Mouse (Mus musculus) myocyte (in vitro differentiated cells): ENCODE data around the gene Camk1g. TPM values are rescaled to one million over a fixed set of nuclear protein-coding genes. Genes with fewer than 3 reads are reported as not detected.

ENCODE experiments used
- H3K27me3 ChIP-seq: one replicate; pipeline ENCODE4 v1.6.1; 2011; ENCODE audit not compliant: control insufficient read depth, insufficient read depth, insufficient read length
- H3K36me3 ChIP-seq: one replicate; pipeline ENCODE4 v1.6.1; 2011; ENCODE audit not compliant: control insufficient read depth, insufficient read depth
- H3K4me2 ChIP-seq: one replicate; pipeline ENCODE4 v1.6.1; 2011; ENCODE audit warnings: low read depth, control low read depth
- H3K4me3 ChIP-seq: one replicate; pipeline ENCODE4 v1.5.1; 2011; ENCODE audit warnings: mild to moderate bottlenecking, control low read depth, moderate library complexity
- H3K79me2 ChIP-seq: one replicate; pipeline ENCODE4 v1.6.1; 2011; ENCODE audit not compliant: control insufficient read depth, insufficient read depth
- H3ac ChIP-seq: one replicate; pipeline ENCODE4 v1.6.1; 2011; ENCODE audit not compliant: control insufficient read depth, insufficient read length
- CEBPB ChIP-seq: IDR thresholded peaks from 2 replicates; pipeline ENCODE4 v1.6.1; 2011; ENCODE audit warnings: mild to moderate bottlenecking, moderate library complexity; ENCODE audit not compliant: poor library complexity, insufficient read depth, severe bottlenecking
- E2F4 ChIP-seq: IDR thresholded peaks from one replicate; pipeline ENCODE4 v1.6.1; 2011; ENCODE audit warnings: mild to moderate bottlenecking, control low read depth, moderate library complexity; ENCODE audit not compliant: insufficient read depth
- MAX ChIP-seq: IDR thresholded peaks from one replicate; pipeline ENCODE4 v1.6.1; 2011; ENCODE audit warnings: low read depth, mild to moderate bottlenecking, control low read depth
- MYOD1 ChIP-seq, 3 experiments: IDR thresholded peaks; one replicate each; pipeline ENCODE4 v1.6.1; 2011; ENCODE audit warnings: control low read depth in 2 of 3, low read depth in 2 of 3, mild to moderate bottlenecking in 2 of 3, moderate library complexity in 1 of 3; ENCODE audit not compliant: insufficient read length in 2 of 3, control insufficient read depth in 1 of 3
- MYOG ChIP-seq, 3 experiments: IDR thresholded peaks; one replicate each; pipeline ENCODE4 v1.6.1; 2011; ENCODE audit warnings: control low read depth in 2 of 3, low read depth in 2 of 3, mild to moderate bottlenecking in 2 of 3; ENCODE audit not compliant: insufficient read length in 2 of 3, control insufficient read depth in 1 of 3, insufficient read depth in 1 of 3
- POLR2A ChIP-seq: IDR thresholded peaks from one replicate; pipeline ENCODE4 v1.6.1; 2011; ENCODE audit warnings: low read depth, mild to moderate bottlenecking, control low read depth, moderate library complexity; ENCODE audit not compliant: insufficient read length
- POLR2AphosphoS2 ChIP-seq: IDR thresholded peaks from one replicate; pipeline ENCODE4 v1.6.1; 2011; ENCODE audit warnings: low read depth, control low read depth; ENCODE audit not compliant: insufficient read length
- REST ChIP-seq: IDR thresholded peaks from one replicate; pipeline ENCODE4 v1.6.1; 2011; ENCODE audit warnings: mild to moderate bottlenecking, control low read depth, moderate library complexity; ENCODE audit not compliant: insufficient read depth, insufficient read length
- SRF ChIP-seq: IDR thresholded peaks from one replicate; pipeline ENCODE4 v1.6.1; 2011; ENCODE audit warnings: low read depth; ENCODE audit not compliant: control insufficient read depth, insufficient read length
- TCF12 ChIP-seq: IDR thresholded peaks from one replicate; pipeline ENCODE4 v1.6.1; 2011; ENCODE audit warnings: mild to moderate bottlenecking, control low read depth; ENCODE audit not compliant: poor library complexity, insufficient read depth, severe bottlenecking
- TCF3 ChIP-seq: IDR thresholded peaks from one replicate; pipeline ENCODE4 v1.6.1; 2011; ENCODE audit warnings: low read depth, control low read depth; ENCODE audit not compliant: insufficient read length
- USF1 ChIP-seq: IDR thresholded peaks from one replicate; pipeline ENCODE4 v1.6.1; 2011; ENCODE audit warnings: low read depth, mild to moderate bottlenecking, control low read depth, moderate library complexity
- polyA plus RNA-seq: library from polyadenylated mRNA; unstranded; fragments of >200 nt; fragmentation: generic; extraction: Trizol; gene quantifications from one replicate; pipeline ENCODE4 v1.2.1, GENCODE M21; 2012; ENCODE audit warnings: missing spikeins

The Camk1g gene
- polyA plus RNA-seq, 1 experiment, result 4.1 TPM

DNA sequence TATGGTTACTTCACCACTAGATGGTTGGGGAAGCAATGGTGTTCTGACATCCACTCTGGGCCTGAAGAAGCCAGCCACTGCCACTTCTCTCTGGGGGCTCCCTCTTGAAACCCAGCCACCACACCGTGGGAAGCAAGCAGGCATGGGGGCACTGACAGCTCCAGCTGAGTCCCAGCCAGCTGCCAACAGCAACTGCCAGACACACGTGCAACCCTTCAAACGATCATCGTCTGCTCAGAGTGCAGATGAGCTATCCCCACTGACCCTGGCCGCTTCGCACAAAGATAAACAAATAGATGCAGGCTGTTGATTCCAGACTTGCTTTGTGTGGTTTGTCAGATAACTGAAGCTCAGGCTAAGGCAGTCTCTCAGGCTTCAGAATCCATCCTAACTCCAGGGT, 37.4 kb upstream of the Camk1g start:
- H3K27me3 ChIP-seq, result no peaks in the 10 kb centered on the region
- TF ChIP-seq MYOD1 (IDR thresholded peaks at IDR 0.05; ENCODE audit: control insufficient read depth in 1 of 3, insufficient read length in 2 of 3, low read depth in 2 of 3) (peak in 2 of 3 experiments; percentile 39 to 57), MYOG (IDR thresholded peaks at IDR 0.05; ENCODE audit: control insufficient read depth in 1 of 3, insufficient read depth in 1 of 3, insufficient read length in 2 of 3, low read depth in 2 of 3) (peak in 1 of 3 experiments; percentile 37), CEBPB (no peak), POLR2A (no peak), SRF (no peak)
- no peak overlapping the region for H3K4me3 ChIP-seq
- no peaks in the 10 kb centered on the region for H3K36me3 ChIP-seq
- no peak overlapping the region for H3ac ChIP-seq
- no peak overlapping the region for H3K4me2 ChIP-seq
- no peaks in the 10 kb centered on the region for H3K79me2 ChIP-seq

DNA sequence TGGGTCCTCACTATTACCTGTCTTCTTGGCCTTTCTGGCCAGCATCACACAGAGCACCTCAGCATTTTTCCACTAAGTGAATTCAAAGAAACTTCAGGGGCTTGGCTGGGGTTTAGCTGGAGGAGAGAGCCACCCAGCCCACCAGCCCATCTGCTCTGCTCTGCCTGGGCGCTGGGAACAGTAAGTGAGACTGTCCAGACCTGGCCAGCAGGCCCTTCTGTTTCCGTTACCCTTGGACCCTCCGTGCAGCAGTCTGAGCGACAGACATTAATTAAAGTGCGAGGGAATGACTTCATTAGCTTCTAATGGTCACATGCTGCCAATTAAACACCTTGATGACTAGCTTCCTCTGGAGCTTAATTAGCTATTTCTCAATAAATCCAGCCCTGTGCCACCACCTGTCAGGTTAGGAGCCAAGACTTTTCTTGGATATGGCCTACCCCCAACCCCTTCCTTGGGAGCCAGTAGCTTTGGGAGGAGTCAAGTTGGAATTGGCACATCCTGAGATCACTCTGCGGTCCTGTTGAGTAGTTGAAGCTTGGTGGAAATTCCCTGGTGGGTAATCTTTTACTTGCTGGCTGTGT, 36.1 kb upstream of the Camk1g start:
- no peak for TF ChIP-seq SRF
- TF ChIP-seq E2F4, result no peak
- no peak for TF ChIP-seq MYOG (IDR thresholded peaks at IDR 0.05; ENCODE audit: control insufficient read depth in 1 of 3, insufficient read depth in 1 of 3, insufficient read length in 2 of 3, low read depth in 2 of 3)
- TF ChIP-seq CEBPB, result no peak
- TF ChIP-seq USF1, result no peak
- TF ChIP-seq POLR2A, result no peak
- no peak for TF ChIP-seq TCF3
- TF ChIP-seq POLR2AphosphoS2, result no peak
- no peak for TF ChIP-seq REST
- no peak for TF ChIP-seq MYOD1 (IDR thresholded peaks at IDR 0.05; ENCODE audit: control insufficient read depth in 1 of 3, insufficient read length in 2 of 3, low read depth in 2 of 3)
- TF ChIP-seq TCF12, result no peak
- TF ChIP-seq MAX, result no peak
- H3K4me2 ChIP-seq, result no peak overlapping the region
- no peaks in the 10 kb centered on the region for H3K79me2 ChIP-seq
- H3ac ChIP-seq, result no peak overlapping the region
- no peaks in the 10 kb centered on the region for H3K27me3 ChIP-seq
- no peaks in the 10 kb centered on the region for H3K36me3 ChIP-seq
- no peak overlapping the region for H3K4me3 ChIP-seq

DNA sequence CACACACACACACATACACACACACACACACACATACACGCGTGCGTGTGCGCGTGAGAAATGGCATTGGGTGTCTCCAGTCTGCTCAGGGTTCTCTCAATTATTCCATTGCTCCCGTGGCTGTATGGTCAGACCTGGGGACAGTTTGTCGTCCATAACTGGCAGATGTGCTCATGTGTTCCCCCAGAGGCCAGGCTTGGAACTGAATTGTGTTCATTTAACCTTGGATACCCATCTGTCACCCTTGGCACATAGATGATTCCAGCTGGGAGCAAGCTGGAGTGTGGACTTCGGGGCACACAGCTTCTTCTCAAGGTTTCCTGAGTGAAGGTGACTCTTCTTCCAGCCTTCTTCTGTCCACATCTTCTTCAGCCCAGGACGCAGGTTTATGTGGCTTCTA, 31.6 kb upstream of the Camk1g start:
- no peak overlapping the region for H3K4me3 ChIP-seq
- no peak overlapping the region for H3K4me2 ChIP-seq
- H3K36me3 ChIP-seq, result no peaks in the 10 kb centered on the region
- TF ChIP-seq POLR2AphosphoS2 (no peak), TCF12 (no peak), SRF (no peak), TCF3 (no peak), E2F4 (no peak), POLR2A (no peak), CEBPB (no peak), MYOG (IDR thresholded peaks at IDR 0.05; ENCODE audit: control insufficient read depth in 1 of 3, insufficient read depth in 1 of 3, insufficient read length in 2 of 3, low read depth in 2 of 3) (no peak), REST (no peak), MAX (no peak), MYOD1 (IDR thresholded peaks at IDR 0.05; ENCODE audit: control insufficient read depth in 1 of 3, insufficient read length in 2 of 3, low read depth in 2 of 3) (no peak), USF1 (no peak)
- no peaks in the 10 kb centered on the region for H3K27me3 ChIP-seq
- H3ac ChIP-seq, result no peak overlapping the region
- H3K79me2 ChIP-seq, result no peaks in the 10 kb centered on the region

DNA sequence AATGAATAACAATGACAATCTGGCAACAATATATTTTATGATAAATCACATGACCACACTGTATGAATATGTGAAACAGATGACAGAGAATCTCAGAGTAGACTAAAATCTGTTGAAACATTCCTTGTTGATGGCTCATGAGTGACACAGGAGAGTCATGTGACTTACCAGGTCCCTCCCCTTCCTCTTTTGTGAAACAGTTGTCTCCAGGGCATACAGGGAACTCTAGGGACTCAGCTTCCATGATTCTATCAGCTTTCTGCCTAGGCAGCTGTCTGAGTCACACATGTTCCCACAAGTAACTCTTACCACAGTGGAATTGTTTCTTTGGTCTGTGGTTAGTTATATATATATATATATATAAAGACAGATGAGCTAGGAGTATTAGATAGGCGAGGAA, 30.2 kb upstream of the Camk1g start:
- H3ac ChIP-seq, result no peak overlapping the region
- TF ChIP-seq MYOG (IDR thresholded peaks at IDR 0.05; ENCODE audit: control insufficient read depth in 1 of 3, insufficient read depth in 1 of 3, insufficient read length in 2 of 3, low read depth in 2 of 3), result peak in 2 of 3 experiments; percentile 48 to 54
- no peak for TF ChIP-seq POLR2A
- peak; percentile 97 for TF ChIP-seq USF1
- peak; percentile 22 to 77 (median 70) for TF ChIP-seq MYOD1 (IDR thresholded peaks at IDR 0.05; ENCODE audit: control insufficient read depth in 1 of 3, insufficient read length in 2 of 3, low read depth in 2 of 3)
- peak; percentile 18; the same call in 1 of the 2 replicates for TF ChIP-seq CEBPB
- peak; percentile 35 for TF ChIP-seq TCF12
- H3K36me3 ChIP-seq, result no peaks in the 10 kb centered on the region

DNA sequence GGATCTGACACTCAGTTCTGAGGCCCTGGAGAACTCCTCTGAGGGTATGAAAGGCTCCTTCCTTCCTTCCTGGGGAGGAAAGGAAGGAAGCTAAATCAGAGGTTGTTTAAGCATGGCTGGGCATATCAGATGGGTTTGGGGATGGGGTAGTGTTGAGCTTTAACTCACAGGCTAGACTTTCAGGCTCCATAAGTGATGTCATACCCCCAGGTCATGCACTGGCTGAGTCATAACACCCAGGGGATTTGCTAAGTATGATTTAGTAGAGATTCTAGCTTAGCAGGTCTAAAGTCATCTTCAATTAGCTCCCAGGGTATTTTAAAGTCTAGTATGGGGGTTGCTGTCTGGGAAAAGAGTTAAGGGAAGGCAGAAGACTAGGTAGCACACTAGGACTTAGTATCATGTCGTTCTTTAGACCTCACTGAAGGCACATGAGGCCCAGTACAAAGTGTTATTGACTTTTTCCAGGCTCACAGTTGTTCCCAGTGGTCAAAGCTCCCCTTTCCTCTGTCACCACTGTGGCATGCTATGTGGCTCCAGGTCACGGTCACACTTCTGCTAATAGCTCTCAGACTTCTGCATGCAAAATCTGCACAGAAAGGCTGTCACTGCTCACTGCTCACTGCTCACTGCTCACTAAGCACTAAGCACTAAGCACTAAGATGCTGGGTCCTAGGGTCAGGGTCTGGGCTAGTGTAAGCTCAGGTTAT, 28.8 kb upstream of the Camk1g start:
- no peaks in the 10 kb centered on the region for H3K36me3 ChIP-seq
- H3K4me2 ChIP-seq, result peak overlapping the region; percentile 26
- H3ac ChIP-seq, result no peak overlapping the region
- no peaks in the 10 kb centered on the region for H3K79me2 ChIP-seq
- TF ChIP-seq TCF3, result peak; percentile 27
- no peak for TF ChIP-seq USF1
- TF ChIP-seq POLR2AphosphoS2, result no peak
- peak; percentile 44 to 64 (median 60) for TF ChIP-seq MYOD1 (IDR thresholded peaks at IDR 0.05; ENCODE audit: control insufficient read depth in 1 of 3, insufficient read length in 2 of 3, low read depth in 2 of 3)
- TF ChIP-seq MYOG (IDR thresholded peaks at IDR 0.05; ENCODE audit: control insufficient read depth in 1 of 3, insufficient read depth in 1 of 3, insufficient read length in 2 of 3, low read depth in 2 of 3), result peak in 1 of 3 experiments; percentile 50
- TF ChIP-seq TCF12, result peak; percentile 5
- TF ChIP-seq REST, result no peak
- no peaks in the 10 kb centered on the region for H3K27me3 ChIP-seq
- H3K4me3 ChIP-seq, result no peak overlapping the region

More for the DNA sequence above, 30.2 kb upstream of the Camk1g start:
- Histone ChIP-seq H3K79me2 (no peaks in the 10 kb centered on the region), H3K4me2 (peak overlapping the region; percentile 62), H3K27me3 (no peaks in the 10 kb centered on the region), H3K4me3 (no peak overlapping the region)
